ENCODE assay signal across 8 mouse cellular contexts in the genomic region with DNA sequence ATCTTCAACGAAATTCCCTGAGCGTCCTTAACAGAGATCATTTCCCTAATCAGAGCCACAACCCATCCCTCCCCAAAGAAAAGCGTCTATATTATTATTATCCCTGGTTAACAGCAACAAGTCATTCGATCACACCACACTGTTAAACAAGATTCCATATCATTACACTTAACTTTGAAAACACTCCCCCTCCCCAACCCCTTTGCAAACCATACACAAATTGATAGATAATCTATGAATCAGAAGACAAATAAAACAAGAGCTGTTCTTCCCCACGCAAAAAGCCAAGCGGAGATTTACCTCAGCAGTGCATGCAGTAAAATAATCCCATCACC. TPM values are rescaled to one million over a fixed set of nuclear protein-coding genes. Genes with fewer than 3 reads are reported as not detected.
DNase-seq lines count a peak whose midpoint lies in the region; ATAC-seq and TF ChIP-seq lines count a peak whose summit lies in the region.

No protein-coding gene starts in this region.

- TF ChIP-seq CTCF in gastrocnemius, adult 2 months (IDR thresholded peaks at IDR 0.05), result no peak
- TF ChIP-seq CTCF in testis, adult 2 months (IDR thresholded peaks at IDR 0.05; ENCODE audit: control insufficient read depth, insufficient read depth, insufficient replicate concordance, low read depth, low read length), result no peak
- TF ChIP-seq CTCF in stomach, postnatal 0 days (IDR thresholded peaks at IDR 0.05; ENCODE audit: low read depth), result no peak

- H3K4me1 ChIP-seq in testis, adult 2 months (ENCODE audit: control insufficient read depth, insufficient read depth, low read length), result peaks cover 2% of the 10 kb centered on the region
- H3K4me1 ChIP-seq in liver, embryonic 11.5 days (replicated peaks; ENCODE audit: control insufficient read depth, insufficient read depth, low read length), result peaks cover 2% of the 10 kb centered on the region; the same call in 1 of the 2 replicates
- 0 out of 2 replicates have a peak, but pooled peaks cover 3% of the 10 kb centered on the region for H3K4me1 ChIP-seq in stomach, postnatal 0 days (replicated peaks; ENCODE audit: control insufficient read depth, insufficient read depth)

- WGBS in liver, embryonic 11.5 days, result under 1% methylated on average over 6 of the region's 6 CpGs
- under 1% methylated on average over 6 of the region's 6 CpGs for WGBS in stomach, postnatal 0 days

- H3K27me3 ChIP-seq in testis, adult 2 months (ENCODE audit: control insufficient read depth, insufficient read depth, low read length), result no peaks in the 10 kb centered on the region
- H3K27me3 ChIP-seq in liver, embryonic 11.5 days (replicated peaks; ENCODE audit: control insufficient read depth, insufficient read depth, low read length), result no peaks in the 10 kb centered on the region
- H3K27me3 ChIP-seq in stomach, postnatal 0 days (ENCODE audit: control insufficient read depth, insufficient read depth, low read length), result no peaks in the 10 kb centered on the region

- DNase-seq in gastrocnemius, adult 2 months, result no peak
- DNase-seq in gastrocnemius, postnatal 4 days (ENCODE audit: low spot score in 2 of 2), result no peak
- no peak for DNase-seq in testis, postnatal 14 days (ENCODE audit: low spot score)
- no peak for DNase-seq in liver, embryonic 11.5 days (ENCODE audit: low spot score)
- no peak for DNase-seq in stomach, postnatal 0 days (ENCODE audit: low spot score)
- no peak for DNase-seq in B cell, adult 2 months
- DNase-seq in cerebellum, postnatal 10 days, result no peak

- no peaks in the 10 kb centered on the region for H3K9me3 ChIP-seq in liver, embryonic 11.5 days (ENCODE audit: control insufficient read depth, low read length)
- H3K9me3 ChIP-seq in stomach, postnatal 0 days (ENCODE audit: control insufficient read depth, low read length), result no peaks in the 10 kb centered on the region

- intact Hi-C loops in gastrocnemius, adult 2 months (cut with DNase I), result loop anchor here (5.0 kb wide), 3 partner anchors 44 to 444 kb away; no protein-coding TSS in a partner anchor

- no peak for ATAC-seq in liver, embryonic 11.5 days (replicated peaks; ENCODE audit: low FRiP score)
- no peak for ATAC-seq in stomach, postnatal 0 days (ENCODE audit: low FRiP score, low TSS enrichment)

- H3K27ac ChIP-seq in gastrocnemius, adult 2 months, result peak overlapping the region; percentile 91
- H3K27ac ChIP-seq in testis, adult 2 months (ENCODE audit: control insufficient read depth, insufficient read depth, low read depth, low read length), result peak overlapping the region; percentile 65
- H3K27ac ChIP-seq in liver, embryonic 11.5 days (ENCODE audit: low read depth, low read length), result no peak overlapping the region
- peak overlapping the region; percentile 92 for H3K27ac ChIP-seq in stomach, postnatal 0 days (replicated peaks)

- peak overlapping the region; percentile 90 for H3K4me2 ChIP-seq in liver, embryonic 11.5 days
- H3K4me2 ChIP-seq in stomach, postnatal 0 days (replicated peaks; ENCODE audit: low read depth), result peak overlapping the region; percentile 70

- TF ChIP-seq EP300 in stomach, postnatal 0 days (optimal IDR thresholded peaks at IDR 0.05), result no peak

- H3K9ac ChIP-seq in liver, embryonic 11.5 days (ENCODE audit: low read depth, low read length), result peak overlapping the region; percentile 68
- H3K9ac ChIP-seq in stomach, postnatal 0 days (ENCODE audit: low read length), result peak overlapping the region; percentile 83

- no peak for TF ChIP-seq POLR2A in testis, adult 2 months (IDR thresholded peaks at IDR 0.05; ENCODE audit: control insufficient read depth, low read depth, low read length)

- no peaks in the 10 kb centered on the region for H3K36me3 ChIP-seq in testis, adult 2 months (ENCODE audit: control insufficient read depth, insufficient read depth, low read length)
- no peaks in the 10 kb centered on the region for H3K36me3 ChIP-seq in liver, embryonic 11.5 days (ENCODE audit: control insufficient read depth, insufficient read depth, low read length)
- no peaks in the 10 kb centered on the region for H3K36me3 ChIP-seq in stomach, postnatal 0 days (ENCODE audit: control insufficient read depth, insufficient read depth, low read length)

- H3K4me3 ChIP-seq in gastrocnemius, adult 2 months, result peak overlapping the region; percentile 94
- H3K4me3 ChIP-seq in testis, adult 2 months (ENCODE audit: control insufficient read depth, low read depth, low read length), result peak overlapping the region; percentile 85
- peak overlapping the region; percentile 84 for H3K4me3 ChIP-seq in liver, embryonic 11.5 days (ENCODE audit: low read depth, low read length)
- H3K4me3 ChIP-seq in stomach, postnatal 0 days (ENCODE audit: low read depth, low read length), result peak overlapping the region; percentile 80

RNA-seq across cellular contexts. Expression of a gene that starts 0.3 kb away (rescaled TPM):
- 10 to 100 TPM; 15.0 to 24.4 TPM for total RNA-seq in gastrocnemius, adult 2 months (2021)
- 1 to 10 TPM; 5.4 to 8.1 TPM for total RNA-seq in gastrocnemius, postnatal 4 days (2021)
- 0.19 and 0.29 TPM in 2 replicates for polyA plus RNA-seq in testis, adult 2 months (2012; rRNA removed)
- 2.8 and 3.5 TPM in 2 replicates for polyA plus RNA-seq in liver, embryonic 11.5 days (2014; fragmentation: Nextera tagmentation; extraction: Ambion mirVana)
- 2.4 and 2.5 TPM in 2 replicates for polyA plus RNA-seq in stomach, postnatal 0 days (2015; fragmentation: Nextera tagmentation; extraction: Ambion mirVana)
